Mouse (Mus musculus) heart, postnatal 0 days (tissue): ENCODE data around the gene Cks1b. TPM values are rescaled to one million over a fixed set of nuclear protein-coding genes. Genes with fewer than 3 reads are reported as not detected.

Experiments used
- ATAC-seq: fragments of 200-750 bp; cut with Nextera tagmentation; 2 replicates; pipeline ENCODE4 v1.8.0; 2017; ENCODE audit warnings: low read depth, moderate number of reproducible peaks, moderate library complexity; ENCODE audit not compliant: insufficient read depth
- DNase-seq: peaks from one replicate; pipeline ENCODE4 v3.0.0-alpha.2; 2016; ENCODE audit warnings: low spot score
- H3K27ac ChIP-seq: fragments of 300-500 bp; sonication (generic); 2 replicates; pipeline ENCODE4 v1.5.1; 2014; ENCODE audit warnings: low read depth, mild to moderate bottlenecking
- H3K27me3 ChIP-seq: fragments of 300-500 bp; sonication (generic); 2 replicates; pipeline ENCODE4 v1.6.1; 2014; ENCODE audit warnings: low read length, mixed read lengths; ENCODE audit not compliant: control insufficient read depth, insufficient read depth
- H3K36me3 ChIP-seq: fragments of 300-500 bp; sonication (generic); replicated peaks from 2 replicates; pipeline ENCODE4 v1.6.1; 2014; ENCODE audit warnings: low read length, mixed read lengths; ENCODE audit not compliant: control insufficient read depth, insufficient read depth
- H3K4me1 ChIP-seq: fragments of 300-500 bp; sonication (generic); 2 replicates; pipeline ENCODE4 v1.6.1; 2014; ENCODE audit warnings: antibody characterized with exemption; ENCODE audit not compliant: control insufficient read depth, insufficient read depth
- H3K4me2 ChIP-seq: fragments of 300-500 bp; sonication (generic); 2 replicates; pipeline ENCODE4 v1.6.1; 2014; ENCODE audit warnings: low read depth, mild to moderate bottlenecking, low read length, moderate library complexity
- H3K4me3 ChIP-seq: fragments of 300-500 bp; sonication (generic); 2 replicates; pipeline ENCODE4 v1.5.1; 2014; ENCODE audit warnings: low read depth, low read length
- H3K9ac ChIP-seq: fragments of 300-500 bp; sonication (generic); replicated peaks from 2 replicates; pipeline ENCODE4 v1.6.1; 2014; ENCODE audit warnings: low read depth, low read length, mixed read lengths
- H3K9me3 ChIP-seq: fragments of 300-500 bp; sonication (generic); replicated peaks from 2 replicates; pipeline ENCODE4 v1.6.1; 2016; ENCODE audit warnings: low read length; ENCODE audit not compliant: control insufficient read depth
- CTCF ChIP-seq: IDR thresholded peaks from 2 replicates; pipeline ENCODE4 v1.5.1; 2016; ENCODE audit warnings: antibody characterized with exemption, control low read depth, low read depth
- EP300 ChIP-seq: IDR thresholded peaks from 2 replicates; pipeline ENCODE4 v1.6.1; 2016; ENCODE audit warnings: antibody characterized with exemption, low read depth
- WGBS: fragments of 180-500 bp; shearing (Covaris S2); extraction: QIAGEN DNeasy Blood & Tissue Kit; methylation state at CpG from one replicate; pipeline ENCODE4 v1.1.7; 2014; 5-methylcytosine and 5-hydroxymethylcytosine counted together
- polyA plus RNA-seq: library from polyadenylated mRNA; unstranded; fragments of >200 nt; fragmentation: Nextera tagmentation; extraction: Ambion mirVana; gene quantifications from 2 replicates; pipeline ENCODE4 v1.2.1, GENCODE M21; 2015
- total RNA-seq: library from RNA; depleted of rRNA; stranded (reverse); fragments of >200 nt; gene quantifications from 2 replicates; pipeline ENCODE4 v1.2.3, GENCODE M21; 2014; ENCODE audit warnings: low replicate concordance

Cks1b gene
- total and polyA plus RNA-seq, 2 experiments from 2014 or later, result 83.7 to 127 TPM

DNA sequence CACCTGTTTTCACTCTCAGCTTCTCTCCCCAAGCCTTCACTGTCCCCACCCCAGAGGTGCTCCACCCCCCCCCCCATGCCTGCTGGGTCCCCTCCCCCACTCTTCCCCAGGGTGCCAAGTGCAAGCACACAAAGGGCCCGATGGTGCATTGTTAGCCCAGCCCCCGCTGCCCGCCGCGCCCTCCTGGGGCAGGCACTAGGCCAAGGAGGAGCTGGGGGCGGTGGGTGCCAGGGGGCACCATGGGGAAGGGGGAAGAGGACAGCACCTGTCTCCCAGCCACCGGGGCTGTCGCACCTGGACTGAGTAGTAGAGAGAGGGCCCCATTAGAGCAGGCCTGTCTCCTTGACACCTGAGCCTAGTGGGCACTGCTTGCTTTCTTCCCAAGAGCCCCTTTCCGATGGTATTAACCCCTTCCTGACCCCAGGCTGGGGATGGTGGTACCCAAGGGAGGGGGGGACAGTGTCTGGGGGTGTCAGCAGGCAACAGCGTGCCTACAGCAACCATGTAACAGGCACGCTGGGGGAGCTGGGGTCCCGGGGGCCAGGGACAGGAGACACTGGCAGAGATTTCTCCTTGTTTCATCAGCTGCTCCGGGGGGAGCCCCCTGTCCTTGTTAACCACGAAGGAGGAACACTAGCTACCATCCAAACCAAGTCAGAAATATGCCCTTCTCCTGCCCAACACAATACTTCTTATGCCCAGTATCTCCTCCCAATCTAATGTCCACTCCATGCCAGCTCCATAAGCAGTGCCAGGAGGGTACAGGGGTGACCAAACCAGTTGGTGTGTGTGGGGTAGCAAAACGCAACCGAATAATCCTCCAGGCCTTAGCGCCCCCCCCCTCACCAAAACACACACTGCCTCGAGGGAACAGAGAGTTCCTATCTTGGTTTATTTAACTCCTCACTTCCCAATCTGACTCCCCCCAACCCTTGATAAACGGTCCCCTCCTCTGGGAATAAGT, 27.2 kb downstream of the Cks1b start:
- DNase-seq, result no peak
- no peak for ATAC-seq
- 22% methylated on average over 18 of the region's 19 CpGs for WGBS
- H3K27ac ChIP-seq, result peak overlapping the region; percentile 84
- H3K4me1 ChIP-seq, result peaks cover 34% of the 10 kb centered on the region
- H3K4me2 ChIP-seq, result peak overlapping the region; percentile 100
- no peaks in the 10 kb centered on the region for H3K9me3 ChIP-seq
- no peaks in the 10 kb centered on the region for H3K36me3 ChIP-seq
- peak overlapping the region; percentile 78 for H3K4me3 ChIP-seq
- no peaks in the 10 kb centered on the region for H3K27me3 ChIP-seq
- peak overlapping the region; percentile 69 for H3K9ac ChIP-seq
- no peak for TF ChIP-seq CTCF
- TF ChIP-seq EP300, result no peak

DNA sequence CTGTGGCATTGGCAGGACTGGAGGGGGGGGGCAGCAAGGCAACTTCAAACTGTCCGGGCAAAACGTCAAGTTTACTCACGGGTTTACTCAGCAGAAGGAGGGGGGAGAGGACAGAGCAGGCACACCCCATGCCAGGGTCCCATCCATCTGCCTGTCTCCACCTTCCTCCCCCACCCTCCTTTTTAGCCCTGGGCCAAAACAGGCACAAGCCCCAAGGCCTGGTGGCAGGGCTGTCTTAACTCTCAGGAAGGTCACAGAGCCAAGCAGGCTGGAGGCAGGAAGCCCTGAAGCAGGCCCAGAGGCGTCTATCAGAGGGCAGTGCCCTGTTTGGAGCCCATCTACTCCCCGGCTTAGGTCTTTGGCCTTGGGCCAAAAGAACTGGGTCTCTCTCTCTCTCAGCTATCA, 28.1 kb downstream of the Cks1b start:
- Histone ChIP-seq H3K9me3 (no peaks in the 10 kb centered on the region), H3K4me2 (peak overlapping the region; percentile 100), H3K27ac (peak overlapping the region; percentile 84), H3K4me1 (peaks cover 26% of the 10 kb centered on the region), H3K9ac (no peak overlapping the region), H3K4me3 (no peak overlapping the region), H3K27me3 (no peaks in the 10 kb centered on the region), H3K36me3 (no peaks in the 10 kb centered on the region)
- WGBS, result 26% methylated on average over 5 of the region's 5 CpGs
- TF ChIP-seq CTCF, result no peak
- no peak for TF ChIP-seq EP300
- DNase-seq (no peak), ATAC-seq (no peak)

DNA sequence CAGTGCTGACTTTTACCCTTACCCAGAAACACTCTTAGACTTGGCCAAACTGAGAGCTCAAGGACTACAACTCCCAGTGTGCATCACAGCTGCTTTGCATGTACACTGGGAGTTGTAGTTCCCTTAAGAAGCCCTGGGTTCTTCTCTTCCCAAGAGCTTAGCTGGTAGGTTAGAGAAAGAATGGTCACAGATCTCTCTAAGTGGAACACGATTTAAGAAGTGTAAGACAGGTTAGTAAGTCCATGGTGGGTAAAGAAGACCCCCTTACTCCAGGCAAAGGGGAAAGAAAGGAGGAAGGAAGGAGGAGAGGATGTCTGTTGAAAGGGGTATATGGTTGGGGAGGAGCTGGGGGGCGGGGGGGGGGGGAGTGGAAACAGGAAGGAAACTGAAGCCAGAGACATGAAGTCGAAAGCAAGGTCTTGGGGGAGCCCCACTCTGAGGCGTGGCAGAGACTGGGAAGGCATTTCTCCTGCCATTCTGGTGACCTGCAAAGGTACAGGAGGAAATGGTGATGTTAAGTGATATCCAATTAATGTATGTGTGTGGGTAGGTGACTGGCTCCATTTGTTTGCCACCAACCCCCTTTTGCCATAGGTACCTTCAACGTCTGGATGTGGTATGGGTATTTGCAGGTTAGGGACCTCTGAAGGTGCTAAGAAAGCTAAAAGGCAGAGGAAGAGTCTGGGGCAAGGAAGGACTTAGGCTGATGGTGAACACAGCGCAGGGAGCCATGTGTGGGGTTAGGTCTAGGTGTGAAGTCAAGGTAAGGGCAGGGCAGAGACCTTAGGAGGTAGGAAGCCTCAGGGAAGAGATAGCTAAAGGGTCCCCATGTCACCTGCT, 29.1 kb downstream of the Cks1b start:
- DNase-seq (peak; percentile 41), ATAC-seq (no peak)
- Histone ChIP-seq H3K4me3 (no peak overlapping the region), H3K4me2 (no peak overlapping the region), H3K27ac (no peak overlapping the region), H3K4me1 (peaks cover 24% of the 10 kb centered on the region), H3K27me3 (no peaks in the 10 kb centered on the region), H3K9me3 (no peaks in the 10 kb centered on the region), H3K36me3 (no peaks in the 10 kb centered on the region), H3K9ac (no peak overlapping the region)
- WGBS, result 61% methylated on average over 6 of the region's 6 CpGs
- TF ChIP-seq EP300, result no peak
- TF ChIP-seq CTCF, result no peak

DNA sequence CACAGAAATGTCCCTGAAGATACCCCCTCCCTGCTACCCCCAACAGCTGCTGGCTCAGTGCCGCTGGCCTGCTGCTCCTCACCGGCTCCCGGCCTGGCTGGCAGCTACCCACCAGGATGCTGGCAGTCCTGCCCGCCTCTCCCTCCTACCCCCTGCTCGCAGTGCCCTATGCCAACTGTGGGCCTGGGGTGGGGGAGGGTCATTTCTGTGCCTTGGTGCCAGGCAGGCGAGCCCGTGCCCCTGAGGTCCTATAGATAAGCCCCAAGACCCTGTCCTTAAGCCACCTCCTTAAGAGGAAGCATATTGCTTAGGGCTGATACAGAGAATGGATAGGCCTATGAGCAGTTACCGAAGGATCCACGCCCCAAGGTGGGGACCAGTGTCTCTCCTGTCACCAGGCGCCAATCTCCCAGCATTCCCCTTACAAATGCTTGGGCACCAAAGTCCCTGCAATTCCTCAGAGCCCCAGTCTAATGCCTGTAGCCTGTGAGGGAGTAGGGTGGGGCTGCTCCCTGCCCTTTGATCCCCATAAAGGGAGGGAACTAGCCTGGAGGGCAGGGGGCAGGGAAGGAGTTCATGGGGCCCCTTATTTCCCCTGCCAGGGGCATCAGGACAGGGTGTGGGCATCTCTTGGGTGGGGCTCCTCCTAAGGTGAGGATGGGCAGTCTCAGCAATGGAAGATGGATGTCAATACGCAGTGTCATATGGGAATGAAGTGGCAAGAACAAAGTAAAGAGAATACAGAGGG, 29.9 kb downstream of the Cks1b start:
- ATAC-seq (no peak), DNase-seq (no peak)
- 71% methylated on average over 11 of the region's 11 CpGs for WGBS

DNA sequence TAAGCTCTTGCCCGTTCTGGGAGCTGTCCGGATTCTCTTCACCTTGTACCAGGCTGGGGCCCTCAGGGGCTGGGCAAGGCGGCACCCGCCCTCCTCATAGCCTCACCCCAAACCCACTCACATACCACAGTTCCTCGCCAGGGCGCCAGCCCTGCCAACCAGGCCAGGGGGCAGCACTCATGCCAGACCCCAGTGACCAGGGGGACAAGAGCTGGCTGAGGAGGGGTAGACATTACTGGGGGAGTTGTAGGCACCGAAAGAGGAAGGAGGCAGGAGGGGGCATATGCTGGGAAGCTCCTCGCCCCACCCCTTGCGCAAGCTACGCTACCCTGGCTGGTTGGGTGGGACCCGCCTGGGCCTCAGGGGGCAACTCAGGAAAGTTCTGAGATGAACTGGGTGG, 30.6 kb downstream of the Cks1b start:
- H3K36me3 ChIP-seq, result no peaks in the 10 kb centered on the region
- no peaks in the 10 kb centered on the region for H3K9me3 ChIP-seq
- DNase-seq (no peak), ATAC-seq (no peak)
- 93% methylated on average over 11 of the region's 11 CpGs for WGBS
- TF ChIP-seq EP300, result no peak
- TF ChIP-seq CTCF, result no peak
- H3K27ac ChIP-seq, result no peak overlapping the region
- no peak overlapping the region for H3K4me3 ChIP-seq
- H3K9ac ChIP-seq, result no peak overlapping the region
- H3K4me1 ChIP-seq, result peaks cover 24% of the 10 kb centered on the region
- H3K4me2 ChIP-seq, result no peak overlapping the region
- H3K27me3 ChIP-seq, result no peaks in the 10 kb centered on the region

More for the DNA sequence above, 29.9 kb downstream of the Cks1b start:
- H3K9ac ChIP-seq, result no peak overlapping the region
- H3K4me1 ChIP-seq, result peaks cover 24% of the 10 kb centered on the region
- H3K4me3 ChIP-seq, result no peak overlapping the region
- TF ChIP-seq EP300, result no peak
- TF ChIP-seq CTCF, result no peak
- no peaks in the 10 kb centered on the region for H3K27me3 ChIP-seq
- H3K9me3 ChIP-seq, result no peaks in the 10 kb centered on the region
- H3K4me2 ChIP-seq, result no peak overlapping the region
- no peaks in the 10 kb centered on the region for H3K36me3 ChIP-seq
- H3K27ac ChIP-seq, result no peak overlapping the region
